Mouse (Mus musculus): ENCODE data around the gene Fgfr2. TPM values are rescaled to one million over a fixed set of nuclear protein-coding genes. Genes with fewer than 3 reads are reported as not detected.
A peak's percentile ranks its signal among the peaks of the same experiment; 100 is the strongest.

Gene Fgfr2
- polyA plus RNA-seq, 1 experiment = 52.3 TPM

DNA sequence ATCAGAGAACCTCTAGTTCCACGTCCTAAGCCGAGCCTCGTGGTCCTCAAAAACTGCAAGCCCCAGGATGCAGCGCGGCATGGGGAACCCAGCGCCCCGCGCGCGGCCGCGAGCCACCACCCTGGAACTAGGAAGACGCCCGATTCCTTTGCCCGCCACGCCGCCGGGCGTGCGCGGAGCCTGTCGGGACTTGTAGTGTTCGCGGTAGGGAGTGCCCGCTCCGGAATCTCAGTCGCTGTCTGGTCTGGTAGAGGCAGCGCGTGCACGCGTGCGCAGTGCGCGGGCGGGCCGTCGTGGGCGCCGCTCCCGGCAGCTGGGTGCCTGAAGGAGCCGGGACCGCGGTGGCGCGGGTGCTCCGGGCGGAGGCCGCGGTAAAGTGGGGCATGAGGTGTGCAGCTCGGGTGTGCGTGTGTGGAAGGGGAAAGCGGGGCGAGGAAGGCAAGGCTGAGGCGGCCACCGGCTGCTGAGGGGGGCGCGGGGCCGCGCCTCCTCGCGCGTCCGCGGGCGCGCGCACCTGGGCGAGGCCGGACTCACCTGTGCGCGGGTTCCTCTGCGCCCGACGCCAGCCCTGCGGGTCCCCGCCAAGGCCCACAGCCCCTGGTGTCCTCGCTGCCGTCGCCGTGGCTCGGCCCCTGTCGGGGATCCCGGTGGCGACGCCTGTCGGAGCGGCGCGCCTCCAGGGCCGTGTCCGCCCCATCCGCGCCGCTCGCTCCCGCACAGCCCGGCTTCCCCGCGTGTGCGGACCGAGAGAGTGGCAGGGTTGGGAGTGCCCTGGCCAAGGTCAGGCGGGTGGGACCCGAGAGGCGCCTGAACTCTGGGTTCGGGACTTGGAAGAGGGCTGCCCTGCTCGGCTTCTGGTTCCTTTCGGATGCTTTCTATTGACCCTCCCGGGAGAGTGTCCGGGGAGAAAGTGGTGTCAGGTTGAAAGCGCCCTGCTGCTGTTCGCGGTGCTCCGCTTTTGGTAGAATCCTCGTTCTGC lies 2257.2 kb downstream of the Fgfr2 start, which contains the start of gene Plekha1:
Gene Plekha1, plus strand, starts transcription at position 144 of the 979 bp plus-strand sequence.
- no peak for TF ChIP-seq CTCF (IDR thresholded peaks at IDR 0.05; ENCODE audit: borderline replicate concordance, extremely low read depth, insufficient read depth, insufficient read length)
- peak; percentile 95 for TF ChIP-seq POLR2A (IDR thresholded peaks at IDR 0.05; ENCODE audit: borderline replicate concordance, extremely low read depth, insufficient read depth, insufficient read length, poor library complexity, severe bottlenecking)
- peak; percentile 100 for DNase-seq (ENCODE audit: low read depth)

- DNase-seq (ENCODE audit: low read depth) = no peak
- no peak for TF ChIP-seq CTCF (IDR thresholded peaks at IDR 0.05; ENCODE audit: borderline replicate concordance, extremely low read depth, insufficient read depth, insufficient read length)
- no peak for TF ChIP-seq POLR2A (IDR thresholded peaks at IDR 0.05; ENCODE audit: borderline replicate concordance, extremely low read depth, insufficient read depth, insufficient read length, poor library complexity, severe bottlenecking)
Observed at GRCm38 (mm10) chr7:130864711-130865110, 2258.4 kb downstream of the Fgfr2 start.

DNA sequence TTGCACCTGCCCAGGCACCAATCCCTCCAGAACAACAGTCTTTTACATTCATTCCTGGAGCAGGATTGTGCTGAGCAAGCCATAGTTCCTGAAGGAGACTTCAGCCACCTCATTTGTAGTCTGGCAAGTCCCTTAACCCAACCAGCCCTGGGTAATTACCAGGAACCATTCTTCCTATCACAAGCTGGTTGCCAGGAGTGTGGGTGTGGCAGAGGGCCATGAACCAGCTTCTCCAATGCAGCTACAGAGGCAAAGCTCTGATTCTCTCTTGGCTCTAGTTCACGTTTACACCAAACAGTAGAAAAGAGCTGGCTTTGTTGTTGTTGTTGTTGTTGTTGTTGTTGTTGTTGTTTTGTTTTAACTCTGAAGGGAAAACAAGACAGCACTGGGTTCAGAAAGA lies 2260.6 kb downstream of the Fgfr2 start:
- DNase-seq (ENCODE audit: low read depth) = peak; percentile 72

DNA sequence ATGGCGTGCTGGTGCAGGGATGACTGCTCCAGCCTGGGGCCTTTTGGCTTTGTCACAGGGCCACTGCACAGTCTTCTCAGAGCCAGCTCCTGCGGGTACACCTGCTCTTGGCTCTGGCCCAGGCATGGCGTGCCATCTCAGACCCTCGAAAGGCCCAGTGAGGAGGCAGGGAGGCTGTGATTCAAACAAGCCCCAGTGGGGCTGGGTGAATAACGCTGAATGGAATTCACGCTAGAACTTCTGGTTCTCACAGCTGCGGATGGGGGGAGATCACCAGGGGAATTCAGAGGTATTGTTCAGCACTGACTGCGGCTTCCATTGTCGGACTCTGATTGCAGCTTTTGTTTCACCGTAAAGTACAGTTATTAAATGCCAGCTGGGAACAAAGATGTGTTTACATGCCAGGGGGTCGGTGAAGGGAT lies 2262.4 kb downstream of the Fgfr2 start:
- peak; percentile 72 for DNase-seq (ENCODE audit: low read depth)
- TF ChIP-seq CTCF (IDR thresholded peaks at IDR 0.05; ENCODE audit: borderline replicate concordance, extremely low read depth, insufficient read depth, insufficient read length) = no peak
- TF ChIP-seq POLR2A (IDR thresholded peaks at IDR 0.05; ENCODE audit: borderline replicate concordance, extremely low read depth, insufficient read depth, insufficient read length, poor library complexity, severe bottlenecking) = no peak

More for the DNA sequence above, 2260.6 kb downstream of the Fgfr2 start:
- no peak for TF ChIP-seq POLR2A (IDR thresholded peaks at IDR 0.05; ENCODE audit: borderline replicate concordance, extremely low read depth, insufficient read depth, insufficient read length, poor library complexity, severe bottlenecking)
- no peak for TF ChIP-seq CTCF (IDR thresholded peaks at IDR 0.05; ENCODE audit: borderline replicate concordance, extremely low read depth, insufficient read depth, insufficient read length)

DNA sequence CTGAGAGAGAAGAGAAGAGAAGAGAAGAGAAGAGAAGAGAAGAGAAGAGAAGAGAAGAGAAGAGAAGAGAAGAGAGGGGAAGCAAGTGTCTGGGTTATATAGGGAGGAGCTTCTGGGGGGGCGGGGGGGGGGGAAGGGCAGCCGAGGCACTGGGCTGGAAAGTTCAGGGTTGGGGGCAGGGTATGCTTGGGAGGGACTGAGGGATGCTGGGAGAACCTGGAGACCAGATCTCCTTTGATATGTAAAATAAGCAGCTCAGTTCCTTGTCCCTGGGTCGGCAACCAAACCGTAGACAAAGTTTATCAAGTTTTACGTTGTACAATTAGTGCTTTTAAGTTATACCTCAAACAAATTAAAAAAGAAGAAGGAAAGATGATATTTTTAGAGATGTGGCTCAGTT lies 2263.2 kb downstream of the Fgfr2 start:
- TF ChIP-seq POLR2A (IDR thresholded peaks at IDR 0.05; ENCODE audit: borderline replicate concordance, extremely low read depth, insufficient read depth, insufficient read length, poor library complexity, severe bottlenecking) = no peak
- no peak for DNase-seq (ENCODE audit: low read depth)

- no peak for TF ChIP-seq POLR2A (IDR thresholded peaks at IDR 0.05; ENCODE audit: borderline replicate concordance, extremely low read depth, insufficient read depth, insufficient read length, poor library complexity, severe bottlenecking)
- TF ChIP-seq CTCF (IDR thresholded peaks at IDR 0.05; ENCODE audit: borderline replicate concordance, extremely low read depth, insufficient read depth, insufficient read length) = no peak
Observed at GRCm38 (mm10) chr7:130857973-130858372, 2265.2 kb downstream of the Fgfr2 start.

GRCm38 (mm10) chr7:130855681-130856080 lies 2267.5 kb downstream of the Fgfr2 start:
- TF ChIP-seq CTCF (IDR thresholded peaks at IDR 0.05; ENCODE audit: borderline replicate concordance, extremely low read depth, insufficient read depth, insufficient read length) = no peak
- TF ChIP-seq POLR2A (IDR thresholded peaks at IDR 0.05; ENCODE audit: borderline replicate concordance, extremely low read depth, insufficient read depth, insufficient read length, poor library complexity, severe bottlenecking) = no peak

More at GRCm38 (mm10) chr7:130857973-130858372, 2265.2 kb downstream of the Fgfr2 start:
- no peak for DNase-seq (ENCODE audit: low read depth)

GRCm38 (mm10) chr7:130854684-130855292 lies 2268.4 kb downstream of the Fgfr2 start:
- no peak for DNase-seq (ENCODE audit: low read depth)
- no peak for TF ChIP-seq CTCF (IDR thresholded peaks at IDR 0.05; ENCODE audit: borderline replicate concordance, extremely low read depth, insufficient read depth, insufficient read length)
- TF ChIP-seq POLR2A (IDR thresholded peaks at IDR 0.05; ENCODE audit: borderline replicate concordance, extremely low read depth, insufficient read depth, insufficient read length, poor library complexity, severe bottlenecking) = no peak

More at GRCm38 (mm10) chr7:130855681-130856080, 2267.5 kb downstream of the Fgfr2 start:
- DNase-seq (ENCODE audit: low read depth) = no peak

DNA sequence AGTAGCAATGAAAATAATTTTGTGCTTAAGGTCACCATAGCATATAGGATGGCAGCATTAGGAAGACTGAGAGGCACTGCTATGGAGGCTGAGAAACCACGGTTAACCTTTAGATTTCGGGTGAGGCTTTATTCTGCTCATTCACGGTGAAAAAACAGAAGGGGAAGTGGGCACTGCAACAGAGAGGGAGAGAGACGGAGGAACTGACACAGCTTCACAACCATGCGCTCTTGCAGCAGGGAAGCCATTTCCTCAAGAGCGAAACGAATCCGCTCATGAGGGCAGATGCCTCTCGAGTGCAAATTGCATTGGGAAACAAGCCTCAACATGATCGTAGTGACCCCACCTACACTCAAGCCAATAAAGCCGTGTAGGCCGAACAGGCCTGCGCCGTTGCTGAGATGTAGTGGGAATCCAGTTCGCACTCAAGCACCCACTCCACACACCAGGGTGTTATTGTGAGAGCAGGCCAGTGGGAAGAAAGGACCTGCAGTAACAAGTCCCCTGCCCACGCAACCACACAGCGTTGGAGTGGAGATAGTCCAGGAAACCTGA lies 2275.9 kb downstream of the Fgfr2 start:
- no peak for DNase-seq (ENCODE audit: low read depth)
- TF ChIP-seq CTCF (IDR thresholded peaks at IDR 0.05; ENCODE audit: borderline replicate concordance, extremely low read depth, insufficient read depth, insufficient read length) (no peak), POLR2A (IDR thresholded peaks at IDR 0.05; ENCODE audit: borderline replicate concordance, extremely low read depth, insufficient read depth, insufficient read length, poor library complexity, severe bottlenecking) (no peak)

DNA sequence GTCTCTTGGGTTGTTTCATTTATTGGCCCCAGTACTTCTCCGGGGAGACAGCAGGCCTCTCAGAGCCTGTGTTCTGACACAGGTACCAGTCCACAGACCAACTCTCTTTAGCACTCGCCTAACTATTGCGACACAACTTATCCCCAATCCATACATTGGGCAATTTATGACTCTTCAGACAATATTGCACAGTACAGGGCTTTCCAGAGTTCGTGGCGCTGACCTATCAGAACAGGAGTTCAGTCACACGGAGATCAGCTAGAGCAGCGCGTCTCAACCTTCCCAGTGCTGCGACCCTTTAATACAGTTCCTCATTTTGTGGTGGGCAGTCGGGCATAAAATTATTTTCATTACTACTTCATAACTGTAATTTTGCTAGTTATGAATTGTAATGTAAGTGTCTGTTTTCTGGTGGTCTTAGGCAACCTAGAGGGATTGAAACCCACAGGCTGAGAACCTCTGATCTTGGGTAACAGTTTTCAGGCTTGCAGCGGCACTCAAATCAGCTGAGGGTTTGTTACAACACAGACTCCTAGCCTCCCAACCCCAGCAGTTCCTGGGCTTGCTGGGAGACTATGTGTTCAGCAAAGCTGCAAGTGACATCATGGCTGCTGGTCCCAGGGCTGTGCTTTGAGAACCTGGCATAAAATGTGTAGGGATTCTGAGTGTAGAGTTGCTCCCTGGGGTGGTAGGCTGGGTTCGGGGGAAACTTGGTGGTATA lies 2283.6 kb downstream of the Fgfr2 start:
- no peak for TF ChIP-seq POLR2A (IDR thresholded peaks at IDR 0.05; ENCODE audit: borderline replicate concordance, extremely low read depth, insufficient read depth, insufficient read length, poor library complexity, severe bottlenecking)
- no peak for TF ChIP-seq CTCF (IDR thresholded peaks at IDR 0.05; ENCODE audit: borderline replicate concordance, extremely low read depth, insufficient read depth, insufficient read length)
- no peak for DNase-seq (ENCODE audit: low read depth)

DNA sequence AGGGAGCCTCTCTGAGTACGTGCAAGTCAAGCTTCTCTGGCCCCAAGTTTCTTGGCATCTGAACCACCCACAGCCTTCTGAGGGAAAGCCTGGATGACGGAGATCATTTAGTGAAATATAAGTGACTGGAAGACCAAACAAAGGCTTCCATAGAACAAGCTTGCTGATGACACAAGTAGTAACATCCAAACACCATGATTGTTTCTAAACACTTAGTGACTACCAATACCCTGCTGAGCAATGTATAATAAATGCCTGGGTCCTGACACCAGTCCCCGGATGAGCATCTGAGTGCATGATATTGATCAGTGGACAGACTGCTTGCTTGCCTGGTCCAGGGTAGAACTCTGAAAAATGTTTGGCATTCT lies 2284.5 kb downstream of the Fgfr2 start:
- no peak for DNase-seq (ENCODE audit: low read depth)
- no peak for TF ChIP-seq POLR2A (IDR thresholded peaks at IDR 0.05; ENCODE audit: borderline replicate concordance, extremely low read depth, insufficient read depth, insufficient read length, poor library complexity, severe bottlenecking)

Data from brain, embryonic 14.5 days (tissue).